Mouse (Mus musculus): Measurements from ENCODE around the gene Txndc5. TPM values are rescaled to one million over a fixed set of nuclear protein-coding genes. Genes with fewer than 3 reads are reported as not detected.

The Txndc5 gene
- polyA plus RNA-seq, 2 experiments, result 212 to 345 TPM

DNA sequence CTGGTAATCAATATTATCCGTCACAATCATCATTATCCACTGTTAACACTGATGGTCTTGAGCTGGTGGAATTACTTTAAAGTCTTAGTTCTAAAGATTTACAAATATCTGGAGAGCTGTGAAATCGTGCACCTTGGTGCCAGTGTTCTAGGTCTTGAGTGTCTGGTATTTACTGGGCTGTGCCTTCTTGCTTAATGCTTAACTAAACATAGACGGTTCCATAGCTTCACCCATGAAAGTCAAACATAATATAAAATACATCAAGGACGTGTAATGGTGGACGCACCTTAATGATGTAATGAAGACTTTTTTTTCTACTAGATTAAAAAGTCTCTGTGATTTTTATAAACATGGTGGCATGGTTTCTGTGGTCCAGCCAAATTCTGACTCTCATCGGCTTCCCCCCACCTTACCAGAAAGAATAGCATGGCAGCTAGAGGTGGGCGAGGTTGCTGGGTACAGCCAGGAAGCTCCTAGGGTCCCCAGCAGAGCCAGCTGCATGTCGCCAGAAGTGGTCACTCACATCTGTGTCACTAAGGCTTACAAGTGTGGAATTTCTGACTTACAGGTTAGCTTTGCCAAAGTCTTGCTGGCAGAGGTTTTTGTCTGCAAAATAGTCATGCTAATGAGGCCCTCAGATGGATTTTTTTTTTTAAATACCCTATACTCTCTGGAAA, 16.3 kb upstream of the Txndc5 start:
- Histone ChIP-seq H3K9ac (ENCODE audit: low read depth, low read length, severe bottlenecking) (no peak overlapping the region), H3K4me1 (ENCODE audit: control insufficient read depth, insufficient read depth, low read length) (no peaks in the 10 kb centered on the region), H3K36me3 (ENCODE audit: control insufficient read depth, insufficient read depth, low read length) (no peaks in the 10 kb centered on the region), H3K4me3 (replicated peaks; ENCODE audit: low read length) (no peak overlapping the region), H3K4me2 (replicated peaks; ENCODE audit: low read depth, low read length, severe bottlenecking) (no peak overlapping the region), H3K27me3 (ENCODE audit: control insufficient read depth, insufficient read depth, low read length) (no peaks in the 10 kb centered on the region), H3K9me3 (ENCODE audit: control insufficient read depth, low read length) (no peaks in the 10 kb centered on the region), H3K27ac (replicated peaks; ENCODE audit: low read depth, low read length) (no peak overlapping the region)
- ATAC-seq (ENCODE audit: low FRiP score, low read depth) (no peak), DNase-seq (ENCODE audit: low spot score) (no peak)
- WGBS, result 78% methylated on average over 8 of the region's 8 CpGs
- TF ChIP-seq POLR2A (IDR thresholded peaks at IDR 0.05; ENCODE audit: borderline replicate concordance, extremely low read depth, insufficient read depth, insufficient read length), result no peak

DNA sequence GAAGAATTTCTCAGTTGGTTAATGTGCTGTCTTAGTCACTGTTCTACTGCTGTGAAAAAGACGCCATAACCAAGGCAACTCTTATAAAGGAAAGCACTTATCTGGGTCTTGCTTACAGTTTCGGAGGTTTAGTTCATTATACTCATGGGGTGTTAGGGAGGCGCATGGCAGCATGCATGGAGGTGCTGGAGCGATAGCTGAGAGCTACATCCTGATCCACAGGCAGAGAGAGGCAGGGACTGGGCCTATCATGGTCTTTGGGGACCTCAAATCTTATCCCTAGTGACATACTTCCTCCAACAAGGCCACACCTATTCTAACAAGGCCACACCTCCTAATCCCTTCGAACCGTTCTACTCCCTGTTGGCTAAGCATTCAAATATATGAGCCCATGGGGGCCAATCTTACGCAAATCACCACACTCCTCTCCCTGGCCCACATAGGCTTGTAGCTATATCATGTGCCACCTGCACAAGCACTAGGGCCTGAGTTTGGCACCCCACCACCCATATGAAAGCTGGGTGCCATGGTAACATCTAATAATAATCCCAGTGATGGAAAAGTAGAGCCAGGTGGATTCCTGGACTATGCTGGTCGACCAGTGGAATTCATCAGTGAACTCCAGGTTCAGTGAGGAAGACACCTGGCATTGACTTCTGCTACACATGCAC, 15.0 kb upstream of the Txndc5 start:
- ATAC-seq (ENCODE audit: low FRiP score, low read depth), result no peak
- no peak for DNase-seq (ENCODE audit: low spot score)
- Histone ChIP-seq H3K9ac (ENCODE audit: low read depth, low read length, severe bottlenecking) (no peak overlapping the region), H3K27me3 (ENCODE audit: control insufficient read depth, insufficient read depth, low read length) (no peaks in the 10 kb centered on the region), H3K27ac (replicated peaks; ENCODE audit: low read depth, low read length) (no peak overlapping the region), H3K36me3 (ENCODE audit: control insufficient read depth, insufficient read depth, low read length) (no peaks in the 10 kb centered on the region), H3K4me2 (replicated peaks; ENCODE audit: low read depth, low read length, severe bottlenecking) (no peak overlapping the region), H3K4me3 (replicated peaks; ENCODE audit: low read length) (no peak overlapping the region), H3K4me1 (ENCODE audit: control insufficient read depth, insufficient read depth, low read length) (no peaks in the 10 kb centered on the region), H3K9me3 (ENCODE audit: control insufficient read depth, low read length) (no peaks in the 10 kb centered on the region)
- no peak for TF ChIP-seq POLR2A (IDR thresholded peaks at IDR 0.05; ENCODE audit: borderline replicate concordance, extremely low read depth, insufficient read depth, insufficient read length)
- WGBS, result 81% methylated on average over 8 of the region's 8 CpGs

- ATAC-seq (ENCODE audit: low FRiP score, low read depth) (no peak), DNase-seq (ENCODE audit: low spot score) (no peak)
- Histone ChIP-seq H3K9me3 (ENCODE audit: control insufficient read depth, low read length) (no peaks in the 10 kb centered on the region), H3K4me3 (replicated peaks; ENCODE audit: low read length) (no peak overlapping the region), H3K4me1 (ENCODE audit: control insufficient read depth, insufficient read depth, low read length) (no peaks in the 10 kb centered on the region), H3K36me3 (ENCODE audit: control insufficient read depth, insufficient read depth, low read length) (no peaks in the 10 kb centered on the region), H3K9ac (ENCODE audit: low read depth, low read length, severe bottlenecking) (no peak overlapping the region), H3K27ac (replicated peaks; ENCODE audit: low read depth, low read length) (no peak overlapping the region), H3K4me2 (replicated peaks; ENCODE audit: low read depth, low read length, severe bottlenecking) (no peak overlapping the region), H3K27me3 (ENCODE audit: control insufficient read depth, insufficient read depth, low read length) (no peaks in the 10 kb centered on the region)
- 88% methylated on average over 7 of the region's 7 CpGs for WGBS
- no peak for TF ChIP-seq POLR2A (IDR thresholded peaks at IDR 0.05; ENCODE audit: borderline replicate concordance, extremely low read depth, insufficient read depth, insufficient read length)
Measured at GRCm38 (mm10) chr13:38539192-38539900, 10.7 kb upstream of the Txndc5 start.

- Histone ChIP-seq H3K9me3 (ENCODE audit: control insufficient read depth, low read length) (no peaks in the 10 kb centered on the region), H3K9ac (ENCODE audit: low read depth, low read length, severe bottlenecking) (no peak overlapping the region), H3K36me3 (ENCODE audit: control insufficient read depth, insufficient read depth, low read length) (no peaks in the 10 kb centered on the region), H3K27me3 (ENCODE audit: control insufficient read depth, insufficient read depth, low read length) (no peaks in the 10 kb centered on the region), H3K4me2 (replicated peaks; ENCODE audit: low read depth, low read length, severe bottlenecking) (no peak overlapping the region), H3K4me3 (replicated peaks; ENCODE audit: low read length) (no peak overlapping the region), H3K4me1 (ENCODE audit: control insufficient read depth, insufficient read depth, low read length) (no peaks in the 10 kb centered on the region), H3K27ac (replicated peaks; ENCODE audit: low read depth, low read length) (no peak overlapping the region)
- no peak for TF ChIP-seq POLR2A (IDR thresholded peaks at IDR 0.05; ENCODE audit: borderline replicate concordance, extremely low read depth, insufficient read depth, insufficient read length)
- no peak for ATAC-seq (ENCODE audit: low FRiP score, low read depth)
- no peak for DNase-seq (ENCODE audit: low spot score)
Measured at GRCm38 (mm10) chr13:38537521-38537920, 8.9 kb upstream of the Txndc5 start.

- TF ChIP-seq POLR2A (IDR thresholded peaks at IDR 0.05; ENCODE audit: borderline replicate concordance, extremely low read depth, insufficient read depth, insufficient read length), result no peak
- Histone ChIP-seq H3K4me2 (replicated peaks; ENCODE audit: low read depth, low read length, severe bottlenecking) (no peak overlapping the region), H3K36me3 (ENCODE audit: control insufficient read depth, insufficient read depth, low read length) (no peaks in the 10 kb centered on the region), H3K27me3 (ENCODE audit: control insufficient read depth, insufficient read depth, low read length) (no peaks in the 10 kb centered on the region), H3K4me1 (ENCODE audit: control insufficient read depth, insufficient read depth, low read length) (no peaks in the 10 kb centered on the region), H3K4me3 (replicated peaks; ENCODE audit: low read length) (no peak overlapping the region), H3K27ac (replicated peaks; ENCODE audit: low read depth, low read length) (no peak overlapping the region), H3K9ac (ENCODE audit: low read depth, low read length, severe bottlenecking) (no peak overlapping the region), H3K9me3 (ENCODE audit: control insufficient read depth, low read length) (no peaks in the 10 kb centered on the region)
- ATAC-seq (ENCODE audit: low FRiP score, low read depth) (no peak), DNase-seq (ENCODE audit: low spot score) (no peak)
- 85% methylated on average over 6 of the region's 6 CpGs for WGBS
Measured at GRCm38 (mm10) chr13:38534731-38535130, 6.1 kb upstream of the Txndc5 start.
